Mouse (Mus musculus) thymus, adult 2 months (tissue): ENCODE data around the gene Kif13a.

Experiments
- CTCF ChIP-seq: fragments of 200-500 bp; IDR thresholded peaks from 2 replicates; pipeline ENCODE4 v1.5.1; 2012; ENCODE audit warnings: mild to moderate bottlenecking, control low read depth, low read length, moderate library complexity, borderline replicate concordance; ENCODE audit not compliant: control insufficient read depth, poor library complexity, insufficient read depth; ENCODE audit errors: extremely low read depth
- POLR2A ChIP-seq: fragments of 200-500 bp; IDR thresholded peaks from 2 replicates; pipeline ENCODE4 v1.6.1; 2012; ENCODE audit warnings: mild to moderate bottlenecking, low read length, control low read depth, moderate library complexity; ENCODE audit not compliant: control insufficient read depth, poor library complexity, insufficient read depth; ENCODE audit errors: extremely low read depth

DNA sequence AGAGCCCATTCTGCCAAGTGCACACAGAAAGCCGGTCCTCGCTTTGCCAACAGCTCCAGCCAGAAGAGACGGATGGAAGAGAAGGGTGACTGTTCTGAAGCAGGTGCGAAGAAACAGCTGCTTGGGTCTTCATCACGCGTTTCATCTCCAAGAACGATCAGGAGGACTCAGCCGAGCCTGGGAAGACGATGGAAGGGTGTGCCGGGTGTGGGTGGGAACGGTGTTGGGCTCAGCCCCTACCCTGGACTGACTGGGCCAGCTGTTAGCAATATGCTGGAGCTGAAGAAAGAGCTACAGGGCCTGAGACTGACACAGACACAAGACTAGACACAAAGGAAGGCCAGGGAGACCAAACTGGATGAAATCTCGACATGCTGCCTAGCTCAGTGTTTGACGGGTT is 60.2 kb downstream of the Kif13a start:
- no peak for TF ChIP-seq POLR2A
- no peak for TF ChIP-seq CTCF
